Mouse (Mus musculus) megakaryocyte, embryonic 14.5 days (primary cell): ENCODE measurements around the gene Pacrg. TPM values are rescaled to one million over a fixed set of nuclear protein-coding genes. Genes with fewer than 3 reads are reported as not detected.

Experiments used
- H3K27me3 ChIP-seq: replicated peaks from 2 replicates; pipeline ENCODE3; 2012; ENCODE audit warnings: inconsistent platforms
- H3K36me3 ChIP-seq: replicated peaks from 2 replicates; pipeline ENCODE3; 2012; ENCODE audit warnings: low read length, inconsistent platforms, mixed read lengths
- H3K4me1 ChIP-seq: 2 replicates; pipeline ENCODE4 v1.6.1; 2012; ENCODE audit warnings: inconsistent platforms
- H3K4me3 ChIP-seq: replicated peaks from 2 replicates; pipeline ENCODE3; 2012; ENCODE audit warnings: moderate library complexity, mild to moderate bottlenecking, inconsistent platforms
- H3K9me3 ChIP-seq: 2 replicates; pipeline ENCODE4 v1.6.1; 2012; ENCODE audit warnings: inconsistent platforms
- FLI1 ChIP-seq: IDR thresholded peaks from 2 replicates; pipeline ENCODE4 v1.6.1; 2012; ENCODE audit warnings: low read length, inconsistent platforms, mixed read lengths
- GATA1 ChIP-seq: IDR thresholded peaks from 3 replicates; pipeline ENCODE4 v1.6.1; 2012; ENCODE audit warnings: mixed read lengths, low read length, inconsistent platforms, borderline replicate concordance
- polyA plus RNA-seq: library from polyadenylated mRNA; stranded (reverse); fragments of >175 nt; gene quantifications from 2 replicates; pipeline ENCODE4 v1.2.3, GENCODE M21; 2012; ENCODE audit warnings: low replicate concordance; ENCODE audit not compliant: insufficient read depth

Gene Pacrg
- polyA plus RNA-seq, 1 experiment = 0.10 TPM

DNA sequence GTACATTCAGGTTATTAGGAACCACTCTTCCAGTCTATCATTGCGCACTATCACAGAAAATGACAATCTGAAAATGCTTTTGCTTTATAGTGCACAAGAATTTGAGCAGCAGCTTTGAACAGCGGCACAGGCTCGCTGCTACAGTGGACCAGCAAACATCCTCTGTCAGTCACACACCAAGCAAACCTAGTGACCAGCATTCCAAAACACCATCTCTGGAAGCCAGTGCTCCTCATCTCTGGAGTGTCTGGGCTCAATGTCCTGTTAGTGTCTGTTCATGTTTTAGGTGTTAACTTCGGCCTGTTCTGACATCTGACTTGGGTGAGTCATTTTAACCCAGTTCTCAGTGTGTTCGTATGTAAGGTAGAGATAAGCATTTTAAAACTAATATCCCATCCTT, 275.9 kb downstream of the Pacrg start:
- Histone ChIP-seq H3K4me3 (no peak overlapping the region), H3K4me1 (no peaks in the 10 kb centered on the region), H3K27me3 (no peaks in the 10 kb centered on the region), H3K9me3 (no peaks in the 10 kb centered on the region), H3K36me3 (no peaks in the 10 kb centered on the region)
- TF ChIP-seq GATA1 (no peak), FLI1 (no peak)

DNA sequence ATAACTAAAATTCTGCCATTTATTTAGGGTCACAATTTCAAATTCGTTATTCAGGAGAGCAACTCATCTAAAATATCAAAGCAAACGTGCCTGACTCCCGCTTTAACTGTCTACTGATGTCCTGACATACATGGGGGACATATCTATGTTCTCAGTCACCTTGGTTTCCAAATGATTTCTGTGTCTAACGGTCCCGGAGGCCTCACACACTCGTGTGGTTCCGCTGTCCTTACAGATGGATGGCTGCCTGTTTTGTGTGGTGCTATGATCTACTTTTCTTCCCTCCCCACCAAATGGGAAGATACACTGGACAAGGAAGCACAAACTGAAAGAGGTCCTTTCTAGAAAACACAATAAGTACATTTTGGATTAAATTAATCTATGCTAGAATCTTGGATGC, 277.2 kb downstream of the Pacrg start:
- H3K4me3 ChIP-seq = no peak overlapping the region
- H3K27me3 ChIP-seq = no peaks in the 10 kb centered on the region
- no peaks in the 10 kb centered on the region for H3K36me3 ChIP-seq
- H3K4me1 ChIP-seq = no peaks in the 10 kb centered on the region
- H3K9me3 ChIP-seq = no peaks in the 10 kb centered on the region
- no peak for TF ChIP-seq GATA1
- no peak for TF ChIP-seq FLI1

- H3K9me3 ChIP-seq = no peaks in the 10 kb centered on the region
- no peak overlapping the region for H3K4me3 ChIP-seq
- H3K36me3 ChIP-seq = no peaks in the 10 kb centered on the region
- H3K4me1 ChIP-seq = no peaks in the 10 kb centered on the region
- TF ChIP-seq GATA1 (no peak), FLI1 (no peak)
- no peaks in the 10 kb centered on the region for H3K27me3 ChIP-seq
Observed at GRCm38 (mm10) chr17:10560053-10560452, 280.1 kb downstream of the Pacrg start.

GRCm38 (mm10) chr17:10558671-10559070, 281.4 kb downstream of the Pacrg start:
- no peaks in the 10 kb centered on the region for H3K27me3 ChIP-seq
- H3K4me1 ChIP-seq = no peaks in the 10 kb centered on the region
- no peaks in the 10 kb centered on the region for H3K36me3 ChIP-seq
- H3K4me3 ChIP-seq = peak overlapping the region; percentile 42
- H3K9me3 ChIP-seq = no peaks in the 10 kb centered on the region
- TF ChIP-seq FLI1 (no peak), GATA1 (no peak)

GRCm38 (mm10) chr17:10552295-10553056, 287.6 kb downstream of the Pacrg start:
- H3K27me3 ChIP-seq = no peaks in the 10 kb centered on the region
- peaks cover 6% of the 10 kb centered on the region; the same call in 1 of the 2 replicates for H3K4me1 ChIP-seq
- no peak overlapping the region for H3K4me3 ChIP-seq
- no peaks in the 10 kb centered on the region for H3K9me3 ChIP-seq
- no peaks in the 10 kb centered on the region for H3K36me3 ChIP-seq
- no peak for TF ChIP-seq FLI1
- no peak for TF ChIP-seq GATA1

- Histone ChIP-seq H3K36me3 (no peaks in the 10 kb centered on the region), H3K9me3 (peaks cover 4% of the 10 kb centered on the region), H3K27me3 (no peaks in the 10 kb centered on the region), H3K4me3 (no peak overlapping the region), H3K4me1 (peaks cover 6% of the 10 kb centered on the region; the same call in 1 of the 2 replicates)
- TF ChIP-seq FLI1 = no peak
Observed at GRCm38 (mm10) chr17:10550781-10551520, 289.2 kb downstream of the Pacrg start.

GRCm38 (mm10) chr17:10549825-10550224, 290.3 kb downstream of the Pacrg start:
- Histone ChIP-seq H3K4me3 (no peak overlapping the region), H3K9me3 (peaks cover 4% of the 10 kb centered on the region), H3K36me3 (no peaks in the 10 kb centered on the region), H3K4me1 (peaks cover 6% of the 10 kb centered on the region; the same call in 1 of the 2 replicates), H3K27me3 (no peaks in the 10 kb centered on the region)
- TF ChIP-seq GATA1 = no peak
- no peak for TF ChIP-seq FLI1

DNA sequence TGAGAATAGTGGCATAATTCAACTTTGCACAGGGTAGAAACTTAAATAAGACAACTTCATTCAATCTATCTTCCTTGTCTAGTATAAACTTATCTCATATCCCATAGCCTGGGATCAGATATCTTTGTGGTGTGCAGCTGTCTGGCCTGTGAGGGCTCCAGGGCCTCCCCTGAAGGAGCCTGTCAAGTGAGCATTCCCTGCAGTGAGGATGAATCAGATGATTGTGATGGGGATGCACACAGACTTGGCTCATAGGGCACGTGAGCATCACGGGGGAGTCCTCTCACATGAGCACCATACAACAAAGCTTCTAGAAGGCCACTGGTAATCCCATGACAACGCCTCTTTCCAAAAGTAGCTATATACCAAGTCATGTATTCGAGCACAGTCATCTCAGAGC, 291.1 kb downstream of the Pacrg start:
- H3K4me1 ChIP-seq = peaks cover 6% of the 10 kb centered on the region; the same call in 1 of the 2 replicates
- TF ChIP-seq GATA1 = no peak
- no peak for TF ChIP-seq FLI1
- H3K27me3 ChIP-seq = no peaks in the 10 kb centered on the region
- peaks cover 4% of the 10 kb centered on the region for H3K9me3 ChIP-seq
- no peaks in the 10 kb centered on the region for H3K36me3 ChIP-seq
- no peak overlapping the region for H3K4me3 ChIP-seq

GRCm38 (mm10) chr17:10540772-10541171, 299.3 kb downstream of the Pacrg start:
- Histone ChIP-seq H3K4me1 (no peaks in the 10 kb centered on the region), H3K36me3 (no peaks in the 10 kb centered on the region), H3K27me3 (no peaks in the 10 kb centered on the region), H3K4me3 (no peak overlapping the region), H3K9me3 (no peaks in the 10 kb centered on the region)
- TF ChIP-seq FLI1 = no peak
- no peak for TF ChIP-seq GATA1

- H3K4me3 ChIP-seq = no peak overlapping the region
- no peaks in the 10 kb centered on the region for H3K4me1 ChIP-seq
Observed at GRCm38 (mm10) chr17:10534206-10534605, 305.9 kb downstream of the Pacrg start.

More at GRCm38 (mm10) chr17:10534206-10534605, 305.9 kb downstream of the Pacrg start:
- H3K27me3 ChIP-seq = peaks cover 2% of the 10 kb centered on the region
- H3K36me3 ChIP-seq = no peaks in the 10 kb centered on the region
- TF ChIP-seq FLI1 = no peak
- H3K9me3 ChIP-seq = no peaks in the 10 kb centered on the region
